Mouse (Mus musculus): Measurements from ENCODE around the gene Hnrnph2.

- no peak for TF ChIP-seq CTCF (IDR thresholded peaks at IDR 0.05)
- TF ChIP-seq EP300 (IDR thresholded peaks at IDR 0.05; ENCODE audit: insufficient read depth, low read depth, low read length) = peak; percentile 66; the same call in 1 of the 2 replicates
Measured at GRCm38 (mm10) chrX:134600659-134601379, at the start of gene Hnrnph2, which contains the start of gene Gla.

Data from heart, adult 2 months (tissue).